Mouse (Mus musculus): ENCODE measurements around the gene Atp10a.
"Not testable (repeated sequence)": the region's sequence is repeated elsewhere in the genome, so short reads cannot be mapped to it uniquely, and the experiment has no call there.

The Atp10a gene

GRCm38 (mm10) chr7:58779146-58779545, 123.2 kb downstream of the Atp10a start:
- intact Hi-C loops (cut with DNase I) = loop anchor here (10.0 kb wide), 1 partner anchor 194 kb away; no protein-coding TSS in a partner anchor

DNA sequence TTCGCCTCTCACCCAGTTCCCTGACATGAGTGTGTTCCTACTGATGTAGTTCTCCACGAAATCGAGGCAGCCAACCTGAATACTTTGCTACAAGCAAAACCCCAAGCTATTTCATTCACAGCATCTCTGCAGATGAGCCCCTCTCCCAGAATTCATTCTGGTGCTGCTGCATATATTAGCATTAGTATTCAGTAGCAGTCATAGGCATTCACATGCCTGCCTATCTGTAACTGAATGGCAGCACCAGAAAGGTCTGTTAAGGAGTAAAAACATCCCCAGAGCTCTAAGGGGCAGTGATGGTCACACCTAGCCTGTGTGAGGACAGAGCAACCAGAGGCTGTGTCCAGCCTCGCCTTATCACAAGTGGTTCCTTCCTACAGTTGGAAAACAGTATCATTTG, 131.0 kb downstream of the Atp10a start:
- intact Hi-C loops (cut with DNase I) = no loop called here

DNA sequence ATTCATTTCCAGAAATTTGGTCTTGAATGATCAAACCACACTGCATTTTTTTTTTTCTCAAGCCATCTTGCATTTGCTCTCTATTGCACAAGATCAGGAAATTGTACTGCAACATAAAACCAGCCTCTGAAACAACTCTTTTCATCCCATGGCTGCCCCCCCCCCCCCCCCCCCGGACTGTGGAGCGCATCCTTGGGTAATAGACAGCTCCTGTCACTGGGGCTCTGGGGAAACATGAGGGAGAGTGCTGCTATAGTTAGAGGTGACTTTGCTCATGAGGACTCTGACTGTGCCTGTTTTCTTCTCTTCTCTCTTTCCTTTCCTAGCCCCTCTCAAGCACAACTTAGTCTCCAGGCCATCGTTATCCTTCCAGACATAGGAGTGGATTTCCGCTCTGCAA, 131.6 kb downstream of the Atp10a start:
- intact Hi-C loops (cut with DNase I) = no loop called here

- intact Hi-C loops (cut with DNase I) = no loop called here
These were observed 132.7 kb downstream of the Atp10a start for GRCm38 (mm10) chr7:58788424-58789261.

DNA sequence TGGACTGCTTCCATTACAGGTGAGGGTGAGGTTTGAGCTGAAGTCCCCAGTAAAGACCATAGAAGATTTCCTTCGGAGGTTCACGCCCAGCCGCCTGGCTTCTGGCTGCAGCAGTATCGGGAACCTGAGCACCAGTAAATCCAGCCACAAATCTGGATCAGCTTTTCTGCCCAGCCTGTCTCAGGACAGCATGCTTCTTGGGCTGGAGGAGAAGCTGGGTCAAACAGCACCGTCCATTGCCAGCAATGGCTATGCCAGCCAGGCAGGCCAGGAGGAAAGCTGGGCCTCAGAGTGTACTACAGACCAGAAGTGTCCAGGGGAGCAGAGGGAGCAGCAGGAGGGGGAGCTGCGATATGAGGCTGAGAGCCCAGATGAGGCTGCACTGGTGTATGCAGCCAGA, 141.3 kb downstream of the Atp10a start:
- intact Hi-C loops (cut with DNase I) = no loop called here

GRCm38 (mm10) chr7:58800916-58801315, 144.9 kb downstream of the Atp10a start:
- intact Hi-C loops (cut with DNase I) = no loop called here

DNA sequence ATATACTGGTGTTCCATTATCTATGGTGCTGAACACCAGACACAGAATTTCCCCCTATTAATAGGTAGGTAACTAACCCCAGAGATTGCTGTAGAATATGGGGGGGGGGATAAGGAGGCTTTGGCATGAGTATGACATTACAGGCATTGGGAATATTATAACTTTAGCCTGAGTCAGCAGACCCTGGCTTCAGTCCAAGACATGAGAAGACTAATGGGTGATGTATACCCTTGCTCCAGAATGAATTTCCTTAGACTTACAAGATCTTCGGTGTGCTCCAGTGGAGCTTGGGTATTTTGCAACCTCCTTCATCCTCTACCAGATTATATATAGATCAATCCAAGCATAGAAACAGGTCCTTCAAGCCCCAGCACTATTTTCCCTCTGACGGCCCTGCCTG, 145.8 kb downstream of the Atp10a start:
- intact Hi-C loops (cut with DNase I) = no loop called here

GRCm38 (mm10) chr7:58822147-58822681, 166.2 kb downstream of the Atp10a start:
- intact Hi-C loops (cut with DNase I) = no loop called here

DNA sequence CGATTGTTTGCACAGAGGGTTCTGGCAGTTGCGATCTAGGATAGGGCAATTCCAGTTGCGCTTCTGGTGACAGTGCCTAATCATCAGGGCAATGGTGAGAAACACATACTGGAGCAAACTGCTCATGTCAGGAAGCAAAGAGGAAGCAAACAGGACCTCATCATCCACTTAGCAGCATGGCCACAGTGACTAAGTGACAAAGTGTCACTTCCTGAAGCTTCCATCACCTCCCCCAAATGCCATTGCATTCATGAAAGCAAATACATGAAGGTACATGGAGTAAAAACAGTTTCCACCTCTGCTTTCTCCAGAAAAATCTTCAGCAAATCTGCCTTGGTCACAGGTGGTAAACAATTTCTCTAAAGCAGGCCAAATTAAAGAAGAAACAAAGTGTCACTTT, 168.7 kb downstream of the Atp10a start:
- intact Hi-C loops (cut with DNase I) = no loop called here

DNA sequence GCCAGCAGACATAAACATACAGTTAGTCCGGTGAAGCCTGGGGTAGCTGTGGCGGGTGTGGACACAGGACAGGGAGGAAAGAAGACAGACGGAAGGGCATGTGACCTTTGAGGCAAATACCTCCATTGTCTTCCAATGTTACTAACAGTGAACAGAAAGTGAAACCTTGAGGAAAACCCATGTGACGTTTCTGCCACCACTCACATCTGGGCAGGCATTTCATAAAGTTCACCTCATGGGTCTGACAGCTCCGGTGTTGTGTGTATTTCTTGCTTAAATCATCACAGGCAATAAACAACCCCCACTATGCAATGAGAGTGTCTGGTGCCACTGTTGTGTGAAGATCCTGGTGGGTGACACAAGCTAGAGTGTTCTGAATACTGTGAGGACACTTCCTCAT, 173.1 kb downstream of the Atp10a start:
- intact Hi-C loops (cut with DNase I) = no loop called here

GRCm38 (mm10) chr7:58836855-58837606, 181.1 kb downstream of the Atp10a start:
- intact Hi-C loops (cut with DNase I) = not testable (repeated sequence)

DNA sequence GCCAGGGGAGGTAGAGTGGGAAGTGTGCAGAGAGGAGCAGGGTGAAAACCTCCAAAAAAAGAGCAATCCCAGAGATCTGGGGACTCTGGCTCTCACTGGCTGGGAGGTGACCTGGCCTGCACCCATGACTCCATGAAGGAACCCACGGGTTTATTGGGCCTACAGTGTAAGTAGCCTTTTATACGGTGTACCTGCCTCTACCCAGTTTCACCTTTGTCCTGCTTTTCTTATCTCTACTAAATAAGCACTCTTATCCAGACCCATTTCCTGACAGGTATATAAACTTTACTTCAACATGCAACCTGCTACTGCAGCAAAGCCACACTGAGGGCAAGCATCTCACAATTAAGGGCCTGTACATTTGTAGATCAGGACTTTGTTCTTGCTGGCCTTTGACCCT, 184.4 kb downstream of the Atp10a start:
- intact Hi-C loops (cut with DNase I) = loop anchor here (10.0 kb wide), 1 partner anchor 64 kb away; no protein-coding TSS in a partner anchor

- intact Hi-C loops (cut with DNase I) = loop anchor here (10.0 kb wide), 1 partner anchor 64 kb away; no protein-coding TSS in a partner anchor
These were observed 185.1 kb downstream of the Atp10a start for GRCm38 (mm10) chr7:58841066-58841465.

- intact Hi-C loops (cut with DNase I) = loop anchor here (10.0 kb wide), 1 partner anchor 62 kb away; no protein-coding TSS in a partner anchor
These were observed 186.9 kb downstream of the Atp10a start for GRCm38 (mm10) chr7:58842818-58843217.

GRCm38 (mm10) chr7:58843767-58844445, 187.9 kb downstream of the Atp10a start:
- intact Hi-C loops (cut with DNase I) = loop anchor here (10.0 kb wide), 1 partner anchor 61 kb away; no protein-coding TSS in a partner anchor

- intact Hi-C loops (cut with DNase I) = loop anchor here (10.0 kb wide), 1 partner anchor 60 kb away; no protein-coding TSS in a partner anchor
These were observed 188.5 kb downstream of the Atp10a start for GRCm38 (mm10) chr7:58844449-58844848.

GRCm38 (mm10) chr7:58858921-58859320, 203.0 kb downstream of the Atp10a start:
- intact Hi-C loops (cut with DNase I) = no loop called here

DNA sequence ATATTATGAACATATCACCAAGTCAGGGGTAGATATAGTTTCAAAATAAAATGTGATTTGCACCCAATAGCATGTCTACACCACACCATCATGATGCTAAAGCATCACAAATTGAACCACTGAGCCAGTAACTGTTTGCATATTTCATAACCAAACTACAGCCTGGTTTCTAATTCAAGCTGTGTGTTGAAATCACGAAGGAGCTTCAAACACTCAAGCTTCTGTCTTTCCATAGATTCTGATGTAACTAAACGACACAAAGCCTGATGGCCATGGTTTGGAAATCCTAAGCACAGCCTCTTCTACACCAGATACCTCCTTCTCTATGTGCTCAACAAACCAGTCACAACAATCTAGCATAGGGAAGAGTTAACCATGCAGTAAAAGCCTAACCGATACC, 207.2 kb downstream of the Atp10a start:
- intact Hi-C loops (cut with DNase I) = no loop called here

DNA sequence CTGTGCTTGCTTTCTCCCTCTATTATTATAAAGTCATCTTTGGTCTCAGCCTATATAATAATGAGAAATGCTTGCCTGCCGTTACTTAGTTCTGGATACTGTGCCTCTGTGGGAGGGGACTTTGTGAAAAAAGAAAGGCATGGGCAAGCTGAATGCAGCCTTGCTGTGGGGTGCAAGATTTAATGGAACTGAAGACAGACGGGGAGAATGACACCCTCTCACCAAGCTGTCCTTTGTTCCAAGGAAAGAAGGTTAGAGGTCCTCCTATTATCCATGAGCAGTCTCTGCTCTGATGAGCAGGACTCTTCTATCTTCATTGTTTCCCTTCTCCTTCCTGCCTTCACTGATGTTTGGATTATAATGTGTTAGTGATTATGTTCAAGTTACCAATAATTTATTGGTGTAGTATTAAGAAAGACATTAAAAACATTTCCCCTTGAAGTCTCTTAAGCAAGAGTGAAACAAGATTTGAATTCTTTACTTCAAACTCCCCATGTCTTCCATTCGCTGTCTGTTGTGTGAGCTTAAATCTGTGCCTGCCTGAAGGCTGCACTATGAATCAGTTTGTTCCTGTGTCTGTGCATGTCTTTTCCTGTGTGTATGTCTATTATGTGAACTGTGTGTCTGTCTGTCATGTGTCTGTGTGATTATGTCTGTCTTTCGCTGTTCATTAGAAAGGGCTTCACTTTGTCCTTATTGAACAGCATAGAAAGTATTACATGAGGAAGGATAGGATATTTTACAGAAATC, 211.1 kb downstream of the Atp10a start:
- intact Hi-C loops (cut with DNase I) = no loop called here

DNA sequence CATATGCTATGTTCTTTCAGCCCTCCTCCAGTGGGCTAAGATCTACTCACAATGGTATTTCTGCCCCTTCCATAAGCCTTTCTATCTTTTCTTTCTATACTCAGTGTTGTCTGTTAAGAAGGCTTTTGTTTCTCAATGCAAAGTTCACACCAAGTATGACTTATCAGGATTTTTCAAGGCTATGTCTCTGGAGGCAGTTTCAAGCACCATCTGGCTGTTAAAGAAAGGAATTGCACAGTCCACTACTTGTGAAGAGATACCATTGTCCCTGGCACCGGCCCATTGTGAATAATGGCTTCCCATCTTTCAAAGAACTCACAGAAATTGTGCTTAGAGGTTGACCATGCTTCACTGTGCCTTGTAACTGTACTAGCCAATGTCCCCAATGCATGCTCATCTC, 214.7 kb downstream of the Atp10a start:
- intact Hi-C loops (cut with DNase I) = no loop called here

DNA sequence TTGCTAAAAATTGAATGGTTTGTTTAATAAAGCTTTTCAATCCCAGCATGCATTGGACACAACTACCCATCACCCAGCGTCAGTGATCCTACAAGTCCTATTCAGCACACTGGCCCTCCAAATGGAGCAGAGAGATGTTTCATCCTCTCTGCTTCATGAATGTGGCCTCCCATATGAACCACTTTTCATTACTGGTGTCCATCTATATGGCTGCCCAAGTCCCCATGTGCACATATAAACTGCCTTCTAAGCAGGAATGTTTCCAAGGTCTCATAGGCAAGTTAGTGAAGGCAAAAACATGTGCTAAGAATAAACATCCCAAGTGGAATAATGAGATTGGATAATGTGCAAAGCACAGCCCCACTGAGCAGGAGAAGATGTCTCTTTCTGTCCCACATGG, 217.7 kb downstream of the Atp10a start:
- intact Hi-C loops (cut with DNase I) = no loop called here

Data from adrenal gland (tissue).